Mouse (Mus musculus): ENCODE results near the gene Fermt3.

- TF ChIP-seq CTCF (IDR thresholded peaks at IDR 0.05; ENCODE audit: control insufficient read depth, insufficient read depth, insufficient read length) = no peak
- TF ChIP-seq MYOG (IDR thresholded peaks at IDR 0.05; ENCODE audit: control insufficient read depth, extremely low read depth, insufficient read length) = no peak
- TF ChIP-seq MAX (IDR thresholded peaks at IDR 0.05) = no peak
- no peak for TF ChIP-seq MYOD1 (IDR thresholded peaks at IDR 0.05; ENCODE audit: control insufficient read depth, insufficient read length, low read depth)
- TF ChIP-seq USF1 (IDR thresholded peaks at IDR 0.05; ENCODE audit: low read depth) = no peak
These were observed 48.2 kb upstream of the Fermt3 start for GRCm38 (mm10) chr19:7067344-7068050.

Data from C2C12 (cell line).